Mouse (Mus musculus) erythroblast, embryonic 14.5 days (primary cell): ENCODE measurements around the gene Zkscan1.

Experiments
- GATA1 ChIP-seq: IDR thresholded peaks from 2 replicates; pipeline ENCODE4 v1.6.1; 2012; ENCODE audit warnings: low read length, inconsistent platforms, mixed read lengths
- TAL1 ChIP-seq: IDR thresholded peaks from 3 replicates; pipeline ENCODE4 v1.6.1; 2012; ENCODE audit warnings: low read length, inconsistent platforms, mixed read lengths

DNA sequence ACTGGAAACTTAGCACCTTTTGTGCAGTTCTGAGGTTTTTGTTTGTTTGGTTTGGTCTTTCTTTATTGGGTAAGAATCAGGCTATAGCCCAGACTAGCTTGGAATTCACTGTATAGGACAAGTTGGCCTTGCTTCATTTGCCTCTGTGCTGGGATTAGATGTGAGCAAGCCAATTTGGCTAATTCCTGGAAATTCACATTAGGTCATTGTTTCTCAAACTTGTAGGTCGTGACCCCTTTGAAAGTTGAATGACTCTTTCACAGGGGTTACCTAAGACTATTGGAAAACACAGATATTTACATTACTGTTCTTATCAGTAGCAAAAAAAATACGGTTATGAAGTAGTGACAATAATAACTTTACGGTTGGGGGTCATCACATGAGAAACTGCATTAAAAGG is 69.5 kb downstream of the Zkscan1 start:
- TF ChIP-seq TAL1 = no peak
- TF ChIP-seq GATA1 = no peak
